Mouse (Mus musculus) erythroblast, adult 5-6 weeks (primary cell): ENCODE results near the gene Fbxo22. TPM values are rescaled to one million over a fixed set of nuclear protein-coding genes. Genes with fewer than 3 reads are reported as not detected.
"Not testable (repeated sequence)": the region's sequence is repeated elsewhere in the genome, so short reads cannot be mapped to it uniquely, and the experiment has no call there.

ENCODE experiments used
- ATAC-seq: replicated peaks from 2 replicates; pipeline ENCODE4 v1.8.0; 2016; ENCODE audit warnings: moderate number of reproducible peaks, mild to moderate bottlenecking, moderate TSS enrichment, inconsistent platforms; ENCODE audit not compliant: poor library complexity, low FRiP score, severe bottlenecking
- total RNA-seq, 2 experiments: library from RNA; stranded (forward) in 1 of 2; stranded (reverse) in 1 of 2; fragments of 150-400 nt in 1 of 2; fragments of 200-764, 138-1000 nt in 1 of 2; gene quantifications; 2 replicates each; pipeline versions ENCODE4 v1.2.3 to v1.2.4; 2015 to 2017; ENCODE audit warnings: low replicate concordance in 2 of 2

The Fbxo22 gene
- total RNA-seq, 2 experiments from 2014 or later, result 9.8 to 13.6 TPM

- not testable (repeated sequence) for ATAC-seq
Measured at GRCm38 (mm10) chr9:55233076-55233475, 24.4 kb downstream of the Fbxo22 start.

- no peak for ATAC-seq
Measured at GRCm38 (mm10) chr9:55236235-55237165, 27.8 kb downstream of the Fbxo22 start.

DNA sequence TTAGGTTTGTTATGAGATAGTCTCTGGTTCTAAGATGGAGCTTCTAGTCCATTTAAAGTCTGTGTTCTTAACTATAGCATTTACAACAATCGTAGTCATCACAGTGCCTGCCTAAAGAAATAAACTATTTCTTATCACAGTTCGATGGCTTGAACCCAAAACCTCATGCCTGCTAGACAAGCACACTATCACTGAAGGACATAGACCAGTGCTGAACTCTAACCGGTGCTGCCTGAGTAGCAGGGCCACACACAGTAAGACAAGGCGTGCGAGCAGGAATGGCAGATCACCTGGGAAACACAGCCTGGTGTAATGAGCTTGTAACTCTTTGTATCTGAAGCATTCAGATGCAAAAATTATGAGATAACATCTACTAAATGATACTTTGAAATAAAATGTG is 32.1 kb downstream of the Fbxo22 start:
- ATAC-seq, result no peak

GRCm38 (mm10) chr9:55241863-55242685 is 33.3 kb downstream of the Fbxo22 start:
- no peak for ATAC-seq

DNA sequence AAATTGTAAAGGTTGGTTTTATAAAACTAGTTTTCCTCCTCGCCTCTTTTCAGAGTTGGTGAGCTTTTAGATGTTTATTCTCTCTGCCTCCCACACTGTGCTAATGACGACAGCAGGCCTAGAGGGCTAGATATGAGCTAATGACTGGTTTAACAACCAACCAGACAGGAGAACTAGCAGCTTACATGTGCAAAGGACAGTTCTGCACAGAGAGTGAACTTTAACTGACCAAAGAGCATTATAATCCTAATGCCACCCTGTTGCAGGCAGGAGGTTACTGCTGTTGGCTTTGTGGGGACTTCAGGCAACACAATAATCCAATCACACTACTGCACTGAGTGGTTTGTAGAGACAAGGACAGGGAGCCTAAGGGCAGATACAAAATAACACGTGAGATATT is 34.6 kb downstream of the Fbxo22 start:
- ATAC-seq, result no peak

GRCm38 (mm10) chr9:55244079-55244478 is 35.4 kb downstream of the Fbxo22 start:
- ATAC-seq, result no peak

- not testable (repeated sequence) for ATAC-seq
Measured at GRCm38 (mm10) chr9:55245057-55245750, 36.5 kb downstream of the Fbxo22 start.

- ATAC-seq, result no peak
Measured at GRCm38 (mm10) chr9:55246440-55246839, 37.7 kb downstream of the Fbxo22 start.

DNA sequence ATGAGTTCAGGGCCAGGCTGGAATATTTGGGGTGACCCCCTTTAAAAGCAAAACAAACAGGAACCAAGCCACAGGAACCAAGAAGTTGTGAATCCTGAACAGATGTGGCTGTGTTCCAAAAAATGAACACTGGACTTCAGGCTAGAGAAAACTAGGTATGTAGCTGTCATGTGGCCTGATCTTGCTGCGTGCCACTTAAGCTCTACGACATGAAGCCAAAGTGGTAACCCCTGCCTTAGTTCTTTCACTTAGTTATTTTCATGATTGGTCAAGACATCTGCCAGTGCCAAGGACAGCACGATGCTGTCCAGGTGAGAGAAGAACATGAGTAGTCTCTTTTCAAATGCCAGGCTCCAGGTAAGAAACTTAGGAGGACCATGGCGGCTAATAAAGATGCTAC is 38.2 kb downstream of the Fbxo22 start:
- no peak for ATAC-seq

DNA sequence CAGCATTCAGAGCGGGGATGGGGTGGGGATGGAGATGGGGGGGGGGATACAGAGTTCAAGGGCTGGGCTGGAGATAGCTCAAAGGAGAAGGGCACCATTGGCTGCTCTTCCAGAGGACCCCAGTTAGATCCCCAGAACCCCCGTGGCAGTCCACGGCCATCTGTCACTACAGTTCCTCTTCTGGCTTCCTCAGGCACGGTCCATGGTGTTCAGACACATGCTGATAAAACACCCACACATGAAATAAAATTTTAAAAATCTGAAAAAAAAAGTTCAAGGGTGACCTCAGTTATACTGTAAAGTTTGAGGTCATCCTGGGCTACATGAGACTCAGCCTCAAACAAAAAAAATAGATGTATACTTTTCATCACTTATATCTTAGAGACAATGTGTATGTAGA is 39.7 kb downstream of the Fbxo22 start:
- ATAC-seq, result no peak

DNA sequence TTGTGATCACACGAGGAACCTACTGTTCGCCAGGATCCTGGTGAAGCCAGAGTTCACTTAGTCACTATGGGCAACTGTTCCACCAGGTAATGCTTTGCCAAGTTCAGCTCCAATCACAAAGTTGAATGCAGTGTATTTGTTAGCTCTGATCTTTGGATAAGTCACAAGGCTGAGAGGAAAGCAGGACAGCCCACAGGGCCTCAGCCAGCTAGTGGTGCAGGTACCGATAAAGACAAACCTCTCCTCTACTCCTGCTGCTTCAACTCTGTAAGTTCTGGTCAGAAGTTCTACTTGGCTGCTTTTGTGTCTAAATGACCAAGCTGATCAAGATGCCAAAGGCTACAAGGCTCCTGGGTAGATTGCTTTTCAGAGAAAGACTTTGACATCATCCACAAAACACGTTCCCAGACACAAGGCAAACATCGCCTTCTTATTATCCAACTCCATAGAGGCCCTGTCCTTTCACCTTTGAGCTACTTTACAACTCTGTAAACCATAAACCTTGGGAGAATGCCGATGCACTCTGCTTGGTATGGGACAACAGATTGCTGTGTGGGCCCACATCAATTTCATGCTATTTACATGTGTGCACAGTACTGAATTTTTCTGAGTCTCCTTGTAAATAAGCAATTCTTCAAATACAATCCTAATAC is 42.0 kb downstream of the Fbxo22 start:
- no peak for ATAC-seq

DNA sequence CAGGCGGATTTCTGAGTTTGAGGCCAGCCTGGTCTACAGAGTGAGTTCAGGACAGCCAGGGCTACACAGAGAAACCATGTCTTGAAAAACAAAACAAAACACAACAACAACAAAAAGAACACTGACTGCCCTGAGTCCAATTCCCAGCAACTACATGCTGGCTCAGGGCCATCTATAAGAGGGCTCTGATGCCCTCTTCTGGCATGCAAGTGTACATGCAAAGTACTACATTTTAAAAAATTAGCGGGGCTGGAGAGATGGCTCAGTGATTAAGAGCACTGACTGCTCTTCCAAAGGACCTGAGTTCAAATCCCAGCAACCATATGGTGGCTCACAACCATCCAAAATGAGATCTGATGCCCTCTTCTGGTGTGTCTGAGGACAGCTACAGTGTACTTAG is 43.4 kb downstream of the Fbxo22 start:
- ATAC-seq, result not testable (repeated sequence)

DNA sequence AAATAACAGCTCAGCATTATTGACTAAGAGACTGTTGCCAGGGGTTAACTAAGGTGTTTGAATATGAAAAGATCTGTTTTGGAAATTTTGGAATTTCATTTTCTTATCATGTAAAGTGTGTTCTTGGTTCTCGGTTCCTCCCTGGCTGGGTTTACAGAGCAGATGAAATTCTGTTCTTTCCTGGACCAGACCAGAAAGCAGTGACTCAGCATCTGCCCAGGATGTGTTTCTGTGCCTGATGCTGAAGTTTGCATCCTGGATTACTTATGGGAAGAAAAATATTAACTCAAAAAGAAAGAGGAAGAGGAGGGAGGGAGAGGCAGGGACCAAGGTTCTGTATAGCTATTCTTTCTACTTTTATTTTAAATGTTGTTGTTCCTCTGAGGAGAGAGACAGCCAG is 45.1 kb downstream of the Fbxo22 start:
- no peak for ATAC-seq

GRCm38 (mm10) chr9:55255056-55255455 is 46.3 kb downstream of the Fbxo22 start:
- no peak for ATAC-seq

DNA sequence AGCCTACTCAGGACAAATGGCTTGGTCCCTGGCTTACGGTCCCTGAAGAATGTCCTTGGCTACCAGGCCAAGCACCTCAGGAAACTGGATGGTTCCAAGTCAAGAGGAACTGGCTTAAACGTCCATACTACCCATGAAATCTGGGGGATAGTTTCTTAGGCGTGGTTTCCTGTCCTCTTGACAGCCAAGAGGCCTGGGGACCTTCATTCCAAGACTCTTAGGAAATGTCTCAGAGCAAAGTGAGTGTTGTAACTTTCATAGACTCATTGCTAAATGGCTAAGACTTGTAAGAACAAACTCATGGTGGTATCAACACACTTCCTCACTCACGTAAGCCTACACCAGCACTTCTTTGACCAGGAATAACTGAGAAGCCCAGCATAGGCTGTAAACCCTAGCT is 46.9 kb downstream of the Fbxo22 start:
- ATAC-seq, result no peak

- ATAC-seq, result no peak
Measured at GRCm38 (mm10) chr9:55257105-55257504, 48.4 kb downstream of the Fbxo22 start.

DNA sequence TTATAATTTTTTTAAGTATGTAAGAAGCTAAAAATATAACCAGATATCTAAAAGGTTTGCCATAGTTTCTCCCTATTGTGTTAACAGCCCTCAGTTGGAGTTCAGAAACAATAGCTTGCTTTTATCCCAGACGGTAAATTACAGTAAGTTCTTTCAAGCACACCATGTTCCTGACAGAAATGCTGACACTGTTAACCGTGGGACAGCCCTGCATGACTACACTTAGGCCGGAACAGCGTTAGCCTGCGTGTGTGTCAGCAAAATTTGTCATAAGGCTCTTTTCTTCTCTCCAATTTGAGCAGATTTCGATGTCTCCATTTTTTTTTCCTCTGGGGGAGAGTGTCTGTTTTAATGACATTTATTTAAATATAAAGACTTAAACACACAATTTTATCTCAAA is 51.0 kb downstream of the Fbxo22 start:
- ATAC-seq, result no peak

DNA sequence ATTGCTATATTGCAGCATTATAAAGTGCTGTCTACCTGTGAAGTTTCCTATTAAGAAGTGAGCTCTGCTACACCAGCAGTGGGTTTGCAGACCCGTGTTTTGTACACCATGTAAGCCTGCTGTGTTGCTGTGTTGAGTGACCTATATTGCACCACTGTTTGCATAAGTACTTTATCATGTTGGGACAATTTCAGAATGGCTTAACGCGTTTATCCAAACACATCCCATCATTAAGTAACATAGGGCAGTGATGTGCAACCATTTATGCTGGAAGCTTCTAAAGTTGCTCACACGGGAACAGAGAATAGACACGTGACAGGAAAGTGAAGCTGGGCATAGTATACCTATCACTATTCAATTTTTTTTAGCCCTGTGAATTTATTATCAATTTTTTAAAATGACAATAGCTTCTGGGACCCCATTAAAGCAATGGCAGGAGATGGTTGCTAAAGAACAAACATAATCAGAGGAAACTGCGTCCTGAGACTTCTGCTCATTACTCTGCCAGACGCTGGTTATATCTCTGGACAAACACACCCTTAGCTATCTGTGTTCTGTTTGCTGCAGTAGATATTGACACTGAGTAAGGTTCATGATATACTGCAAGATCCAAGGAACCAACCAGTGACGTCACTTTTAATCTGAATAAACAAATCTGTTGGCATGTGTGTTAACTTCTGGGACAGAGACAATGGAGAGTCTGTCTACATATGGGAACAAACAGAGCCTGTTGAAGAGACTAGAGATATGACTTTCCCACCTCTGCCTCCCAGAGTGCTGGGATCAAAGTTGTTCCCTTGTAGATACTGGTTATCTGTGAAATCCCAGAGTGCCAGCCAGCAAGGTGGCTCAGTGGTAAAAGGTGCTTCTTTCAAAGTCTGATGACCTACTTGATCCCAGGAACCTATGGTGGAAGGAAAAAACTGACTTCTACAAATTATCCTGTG is 55.9 kb downstream of the Fbxo22 start:
- ATAC-seq, result no peak
